Mouse (Mus musculus) forebrain, embryonic 16.5 days (tissue): ENCODE results near the gene Celf2. TPM values are rescaled to one million over a fixed set of nuclear protein-coding genes. Genes with fewer than 3 reads are reported as not detected.

Experiments
- ATAC-seq: fragments of 200-750 bp; cut with Nextera tagmentation; 2 replicates; pipeline ENCODE4 v1.8.0; 2017; ENCODE audit warnings: mild to moderate bottlenecking, moderate library complexity
- H3K27ac ChIP-seq: fragments of 300-500 bp; sonication (generic); 2 replicates; pipeline ENCODE4 v1.5.1; 2014; ENCODE audit warnings: low read length, control low read depth
- H3K27me3 ChIP-seq: fragments of 300-500 bp; sonication (generic); replicated peaks from 2 replicates; pipeline ENCODE4 v1.6.1; 2014; ENCODE audit warnings: low read length; ENCODE audit not compliant: control insufficient read depth, insufficient read depth
- H3K36me3 ChIP-seq: fragments of 300-500 bp; sonication (generic); 2 replicates; pipeline ENCODE4 v1.6.1; 2014; ENCODE audit not compliant: control insufficient read depth, insufficient read depth
- H3K4me1 ChIP-seq: fragments of 300-500 bp; sonication (generic); replicated peaks from 2 replicates; pipeline ENCODE4 v1.6.1; 2014; ENCODE audit warnings: low read length; ENCODE audit not compliant: control insufficient read depth, insufficient read depth
- H3K4me2 ChIP-seq: fragments of 300-500 bp; sonication (generic); 2 replicates; pipeline ENCODE4 v1.6.1; 2014; ENCODE audit warnings: mild to moderate bottlenecking, low read length, control low read depth
- H3K4me3 ChIP-seq: fragments of 300-500 bp; sonication (generic); replicated peaks from 2 replicates; pipeline ENCODE4 v1.5.1; 2014; ENCODE audit warnings: mild to moderate bottlenecking, low read length, control low read depth
- H3K9ac ChIP-seq: fragments of 300-500 bp; sonication (generic); replicated peaks from 2 replicates; pipeline ENCODE4 v1.6.1; 2014; ENCODE audit warnings: low read depth, low read length, control low read depth
- H3K9me3 ChIP-seq: fragments of 300-500 bp; sonication (generic); 2 replicates; pipeline ENCODE4 v1.6.1; 2016; ENCODE audit warnings: low read length; ENCODE audit not compliant: control insufficient read depth
- WGBS: fragments of 180-500 bp; shearing (Covaris S2); extraction: QIAGEN DNeasy Blood & Tissue Kit; methylation state at CpG from one replicate; pipeline ENCODE4 v1.1.7; 2014; 5-methylcytosine and 5-hydroxymethylcytosine counted together
- polyA plus RNA-seq: library from polyadenylated mRNA; unstranded; fragments of >200 nt; fragmentation: Nextera tagmentation; extraction: Ambion mirVana; gene quantifications from 2 replicates; pipeline ENCODE4 v1.2.1, GENCODE M21; 2015

Celf2 gene
- polyA plus RNA-seq, 1 experiment from 2014 or later = 348 TPM

- 63% methylated on average over 4 of the region's 4 CpGs for WGBS
- Histone ChIP-seq H3K4me2 (no peak overlapping the region), H3K27ac (no peak overlapping the region), H3K9ac (no peak overlapping the region), H3K4me1 (peaks cover 10% of the 10 kb centered on the region), H3K36me3 (peaks cover 9% of the 10 kb centered on the region), H3K4me3 (no peak overlapping the region), H3K9me3 (no peaks in the 10 kb centered on the region), H3K27me3 (no peaks in the 10 kb centered on the region)
- ATAC-seq = no peak
These were observed 885.6 kb downstream of the Celf2 start for GRCm38 (mm10) chr2:6623802-6624201.

DNA sequence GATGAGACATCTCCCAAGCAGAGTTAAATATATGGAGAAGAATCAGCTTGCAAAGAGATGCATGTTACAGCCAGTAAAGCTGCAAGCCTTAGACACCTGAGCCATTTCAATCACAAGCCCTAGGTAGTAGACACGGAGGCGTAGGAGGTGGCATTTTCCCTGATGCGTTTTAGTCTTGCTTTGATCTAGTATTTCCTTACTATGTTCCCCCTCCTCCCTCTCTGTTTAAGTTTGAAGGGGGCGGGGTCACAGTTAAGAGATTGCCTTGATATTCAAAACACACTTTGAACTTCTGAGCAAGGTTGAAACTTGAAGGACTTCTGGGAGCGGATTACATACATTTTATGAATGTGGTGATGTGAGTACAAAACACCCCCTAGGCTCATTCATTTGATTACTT is 887.3 kb downstream of the Celf2 start:
- WGBS = 78% methylated on average over 5 of the region's 5 CpGs
- H3K27ac ChIP-seq = no peak overlapping the region; the same call in 1 of the 2 replicates

DNA sequence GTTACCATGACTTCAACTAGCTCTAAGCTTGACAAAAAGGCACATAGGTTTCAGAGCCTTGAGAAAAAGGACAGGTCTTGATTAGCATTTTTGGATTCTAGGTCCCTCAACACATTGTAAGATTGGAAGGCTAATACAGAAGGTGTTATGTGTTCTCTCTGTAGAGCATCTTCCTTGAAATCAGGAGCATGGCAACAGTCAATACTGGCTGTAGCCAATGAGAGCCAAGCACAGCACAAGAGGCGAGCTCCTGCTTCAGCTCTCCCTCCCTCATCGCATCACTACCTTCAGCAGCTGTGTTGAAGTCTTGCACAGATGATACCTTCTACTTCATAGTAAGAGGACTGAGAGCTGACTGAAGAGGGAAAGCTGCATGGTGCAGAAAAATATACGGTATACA is 890.5 kb downstream of the Celf2 start:
- Histone ChIP-seq H3K27me3 (no peaks in the 10 kb centered on the region), H3K4me1 (peaks cover 17% of the 10 kb centered on the region), H3K4me2 (no peak overlapping the region), H3K9ac (no peak overlapping the region), H3K9me3 (no peaks in the 10 kb centered on the region), H3K27ac (peak overlapping the region; percentile 68), H3K36me3 (peaks cover 9% of the 10 kb centered on the region), H3K4me3 (no peak overlapping the region)
- 59% methylated on average over 3 of the region's 3 CpGs for WGBS
- peak; percentile 52 for ATAC-seq

More for the DNA sequence above, 887.3 kb downstream of the Celf2 start:
- Histone ChIP-seq H3K9ac (no peak overlapping the region), H3K4me2 (no peak overlapping the region), H3K9me3 (no peaks in the 10 kb centered on the region), H3K27me3 (no peaks in the 10 kb centered on the region), H3K36me3 (peaks cover 7% of the 10 kb centered on the region), H3K4me3 (no peak overlapping the region), H3K4me1 (peaks cover 16% of the 10 kb centered on the region)
- ATAC-seq = no peak

GRCm38 (mm10) chr2:6618450-6618849 is 890.9 kb downstream of the Celf2 start:
- no peak overlapping the region for H3K4me3 ChIP-seq
- peaks cover 14% of the 10 kb centered on the region for H3K4me1 ChIP-seq
- H3K4me2 ChIP-seq = no peak overlapping the region
- no peaks in the 10 kb centered on the region for H3K9me3 ChIP-seq
- 44% methylated on average over 1 of the region's 1 CpGs for WGBS
- H3K36me3 ChIP-seq = peaks cover 9% of the 10 kb centered on the region; the same call in 1 of the 2 replicates
- no peak overlapping the region for H3K27ac ChIP-seq
- peak; percentile 63; the same call in 1 of the 2 replicates for ATAC-seq
- H3K27me3 ChIP-seq = no peaks in the 10 kb centered on the region
- no peak overlapping the region for H3K9ac ChIP-seq

GRCm38 (mm10) chr2:6604347-6604746 is 905.0 kb downstream of the Celf2 start:
- WGBS = 96% methylated on average over 2 of the region's 2 CpGs
- Histone ChIP-seq H3K4me2 (no peak overlapping the region), H3K27ac (no peak overlapping the region), H3K36me3 (peaks cover 18% of the 10 kb centered on the region), H3K4me3 (no peak overlapping the region), H3K9ac (no peak overlapping the region), H3K27me3 (no peaks in the 10 kb centered on the region), H3K4me1 (peaks cover 18% of the 10 kb centered on the region), H3K9me3 (no peaks in the 10 kb centered on the region)
- ATAC-seq = no peak

- H3K27ac ChIP-seq = no peak overlapping the region
- ATAC-seq = no peak
- H3K9ac ChIP-seq = no peak overlapping the region
- 85% methylated on average over 6 of the region's 6 CpGs for WGBS
- no peak overlapping the region for H3K4me2 ChIP-seq
- no peaks in the 10 kb centered on the region for H3K9me3 ChIP-seq
- H3K36me3 ChIP-seq = peaks cover 18% of the 10 kb centered on the region
- no peak overlapping the region for H3K4me3 ChIP-seq
- peaks cover 16% of the 10 kb centered on the region for H3K4me1 ChIP-seq
- no peaks in the 10 kb centered on the region for H3K27me3 ChIP-seq
These were observed 905.5 kb downstream of the Celf2 start for GRCm38 (mm10) chr2:6603880-6604279.

GRCm38 (mm10) chr2:6602163-6602562 is 907.2 kb downstream of the Celf2 start:
- Histone ChIP-seq H3K4me1 (peaks cover 10% of the 10 kb centered on the region), H3K36me3 (peaks cover 25% of the 10 kb centered on the region), H3K4me2 (no peak overlapping the region), H3K27me3 (no peaks in the 10 kb centered on the region), H3K4me3 (no peak overlapping the region), H3K27ac (no peak overlapping the region), H3K9me3 (no peaks in the 10 kb centered on the region), H3K9ac (no peak overlapping the region)
- peak; percentile 22; the same call in 1 of the 2 replicates for ATAC-seq
- 86% methylated on average over 4 of the region's 4 CpGs for WGBS

GRCm38 (mm10) chr2:6598879-6599167 is 910.5 kb downstream of the Celf2 start:
- H3K9me3 ChIP-seq = no peaks in the 10 kb centered on the region
- peaks cover 30% of the 10 kb centered on the region for H3K4me1 ChIP-seq
- no peaks in the 10 kb centered on the region for H3K27me3 ChIP-seq
- H3K27ac ChIP-seq = no peak overlapping the region
- no peak overlapping the region for H3K9ac ChIP-seq
- H3K4me2 ChIP-seq = no peak overlapping the region
- H3K36me3 ChIP-seq = peaks cover 23% of the 10 kb centered on the region
- no peak for ATAC-seq
- H3K4me3 ChIP-seq = no peak overlapping the region
- WGBS = 90% methylated on average over 1 of the region's 1 CpGs

DNA sequence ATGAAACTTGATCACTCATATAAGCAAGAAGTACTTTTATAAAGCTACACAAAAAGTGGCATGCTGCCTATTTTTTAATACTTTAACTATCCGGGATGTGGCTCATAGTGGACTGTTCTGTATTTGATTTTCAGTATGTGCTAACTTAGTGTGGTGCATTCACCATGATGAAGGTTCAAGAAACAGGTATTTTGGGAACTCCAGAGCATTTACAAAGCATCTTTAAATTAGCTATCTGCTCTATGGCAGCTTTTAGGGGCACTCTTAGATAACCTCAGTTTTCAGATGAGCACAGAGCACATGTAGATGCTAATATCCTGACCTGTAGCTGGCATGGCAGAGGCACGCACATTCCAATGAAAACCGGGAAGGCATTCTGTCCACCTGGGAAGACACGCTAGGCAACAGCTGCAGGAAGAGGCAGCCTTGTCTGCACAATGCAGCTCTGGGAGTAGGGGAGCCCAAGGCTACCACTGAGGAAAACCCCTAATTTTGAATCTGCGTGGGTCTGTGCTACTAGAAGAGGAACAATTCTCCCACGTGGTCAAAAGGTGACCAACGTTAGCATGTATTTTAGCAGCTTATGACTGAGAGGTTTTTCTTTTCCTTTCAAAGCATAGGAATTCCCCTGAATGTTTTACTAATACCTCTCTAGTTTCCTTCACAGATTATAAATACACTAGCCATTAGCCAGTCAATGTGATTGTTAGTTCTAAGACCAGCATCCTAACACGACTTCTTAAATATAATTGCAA is 911.1 kb downstream of the Celf2 start:
- Histone ChIP-seq H3K36me3 (peaks cover 18% of the 10 kb centered on the region), H3K9ac (no peak overlapping the region), H3K9me3 (no peaks in the 10 kb centered on the region), H3K27ac (peak overlapping the region; percentile 44), H3K4me3 (no peak overlapping the region), H3K4me2 (no peak overlapping the region), H3K4me1 (peaks cover 35% of the 10 kb centered on the region), H3K27me3 (no peaks in the 10 kb centered on the region)
- 84% methylated on average over 8 of the region's 8 CpGs for WGBS
- no peak for ATAC-seq

DNA sequence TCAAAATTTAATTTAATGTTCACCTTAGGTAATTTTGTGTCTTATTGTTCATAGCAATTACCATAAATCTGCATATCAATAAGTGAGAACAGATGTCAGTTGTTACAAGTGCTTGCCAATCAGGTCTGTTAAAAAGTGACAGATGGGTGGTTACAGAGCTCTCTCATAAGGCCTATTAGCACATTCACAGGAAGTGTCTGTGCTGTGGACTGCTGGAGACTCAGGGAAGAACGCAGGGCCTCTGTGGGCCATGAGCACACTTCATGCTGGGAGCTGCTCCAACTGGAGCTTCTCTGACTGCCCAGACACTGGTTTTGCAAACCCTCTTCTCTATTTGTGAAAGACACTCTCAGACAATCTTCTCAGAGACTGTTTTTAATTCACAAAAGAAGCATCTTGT is 914.6 kb downstream of the Celf2 start:
- Histone ChIP-seq H3K9ac (no peak overlapping the region), H3K9me3 (no peaks in the 10 kb centered on the region), H3K4me3 (no peak overlapping the region), H3K36me3 (peaks cover 15% of the 10 kb centered on the region), H3K27ac (peak overlapping the region; percentile 88), H3K4me1 (peaks cover 40% of the 10 kb centered on the region), H3K27me3 (no peaks in the 10 kb centered on the region), H3K4me2 (no peak overlapping the region)
- ATAC-seq = peak; percentile 95
- 0% methylated on average over 1 of the region's 1 CpGs for WGBS
